Mouse (Mus musculus) cerebellum, postnatal 14 days (tissue): ENCODE data around the gene Ipo13.

Experiments
- DNase-seq, 2 experiments: peaks; one replicate each; pipeline ENCODE4 v3.0.0; 2021; ENCODE audit warnings: mixed read lengths in 2 of 2

The Ipo13 gene

GRCm38 (mm10) chr4:117878703-117879102 is 36.1 kb downstream of the Ipo13 start:
- no peak for DNase-seq

- DNase-seq = no peak
Measured at GRCm38 (mm10) chr4:117878301-117878700, 36.5 kb downstream of the Ipo13 start.

- DNase-seq = no peak
Measured at GRCm38 (mm10) chr4:117873615-117874014, 41.2 kb downstream of the Ipo13 start.

- no peak for DNase-seq
Measured at GRCm38 (mm10) chr4:117872471-117872886, 42.3 kb downstream of the Ipo13 start, which contains the start of gene Ccdc24. Ccdc24 (minus strand) TSS chr4:117872557.

GRCm38 (mm10) chr4:117871787-117872186 is 43.0 kb downstream of the Ipo13 start:
- DNase-seq = no peak

- DNase-seq = no peak
Measured at GRCm38 (mm10) chr4:117870437-117870836, 44.4 kb downstream of the Ipo13 start.

- DNase-seq = no peak
Measured at GRCm38 (mm10) chr4:117869317-117869716, 45.5 kb downstream of the Ipo13 start.

GRCm38 (mm10) chr4:117867823-117868222 is 47.0 kb downstream of the Ipo13 start:
- DNase-seq = peak; percentile 75 to 83

GRCm38 (mm10) chr4:117867000-117867399 is 47.8 kb downstream of the Ipo13 start:
- DNase-seq = no peak

- peak in 1 of 2 experiments; percentile 59 for DNase-seq
Measured at GRCm38 (mm10) chr4:117866083-117866482, 48.7 kb downstream of the Ipo13 start.

- DNase-seq = peak in 1 of 2 experiments; percentile 57
Measured at GRCm38 (mm10) chr4:117862823-117863222, 52.0 kb downstream of the Ipo13 start.

GRCm38 (mm10) chr4:117860570-117860969 is 54.2 kb downstream of the Ipo13 start:
- no peak for DNase-seq

GRCm38 (mm10) chr4:117858794-117859193 is 56.0 kb downstream of the Ipo13 start:
- DNase-seq = peak; percentile 64 to 79

- DNase-seq = peak; percentile 43 to 65
Measured at GRCm38 (mm10) chr4:117855146-117855545, 59.7 kb downstream of the Ipo13 start.

GRCm38 (mm10) chr4:117852152-117852868 is 62.5 kb downstream of the Ipo13 start:
- DNase-seq = no peak

- no peak for DNase-seq
Measured at GRCm38 (mm10) chr4:117850871-117851270, 63.9 kb downstream of the Ipo13 start.

GRCm38 (mm10) chr4:117850176-117850575 is 64.6 kb downstream of the Ipo13 start:
- DNase-seq = peak; percentile 81

GRCm38 (mm10) chr4:117849506-117849905 is 65.3 kb downstream of the Ipo13 start:
- no peak for DNase-seq

- DNase-seq = no peak
Measured at GRCm38 (mm10) chr4:117849063-117849462, 65.7 kb downstream of the Ipo13 start.

GRCm38 (mm10) chr4:117847011-117847410 is 67.8 kb downstream of the Ipo13 start:
- peak; percentile 73 to 74 for DNase-seq

GRCm38 (mm10) chr4:117846261-117846660 is 68.5 kb downstream of the Ipo13 start:
- DNase-seq = no peak

GRCm38 (mm10) chr4:117845316-117845715 is 69.5 kb downstream of the Ipo13 start:
- DNase-seq = peak in 1 of 2 experiments; percentile 44
